Mouse (Mus musculus): ENCODE measurements around the gene Elk3.

The Elk3 gene

DNA sequence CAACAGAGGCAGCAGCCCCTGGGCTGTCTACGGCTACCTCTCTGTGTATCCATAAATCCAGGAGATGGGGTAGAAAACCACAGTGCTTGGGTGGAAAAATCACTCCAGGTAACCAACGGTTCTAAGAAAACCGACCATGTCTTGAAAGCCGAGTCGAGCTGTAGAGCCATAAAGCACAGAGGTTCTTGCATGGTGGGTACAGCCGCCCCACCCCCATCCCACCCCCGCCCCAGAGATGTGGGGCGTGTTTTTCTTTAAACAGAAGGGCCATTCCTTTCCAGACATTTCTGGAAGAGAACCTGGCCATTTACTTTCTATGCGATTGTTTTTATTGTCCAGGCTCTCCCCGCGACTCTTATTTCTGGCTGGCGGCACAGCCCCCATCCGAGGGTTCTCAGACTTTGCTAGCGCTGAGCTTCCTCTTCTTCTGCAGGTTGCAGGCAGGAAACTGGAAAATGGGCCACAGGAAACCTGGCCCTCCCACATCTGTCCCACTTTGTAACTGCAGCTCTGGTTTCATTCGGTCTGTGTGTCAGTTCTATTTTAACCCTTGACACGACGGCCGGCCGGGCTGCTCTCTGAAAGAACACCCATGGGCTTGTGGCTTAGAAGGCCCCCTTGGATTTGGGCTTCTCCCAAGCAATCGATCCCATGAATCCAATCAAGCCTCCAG lies 16.3 kb downstream of the Elk3 start:
- DNase-seq (ENCODE audit: low read depth, low spot score), result no peak

DNA sequence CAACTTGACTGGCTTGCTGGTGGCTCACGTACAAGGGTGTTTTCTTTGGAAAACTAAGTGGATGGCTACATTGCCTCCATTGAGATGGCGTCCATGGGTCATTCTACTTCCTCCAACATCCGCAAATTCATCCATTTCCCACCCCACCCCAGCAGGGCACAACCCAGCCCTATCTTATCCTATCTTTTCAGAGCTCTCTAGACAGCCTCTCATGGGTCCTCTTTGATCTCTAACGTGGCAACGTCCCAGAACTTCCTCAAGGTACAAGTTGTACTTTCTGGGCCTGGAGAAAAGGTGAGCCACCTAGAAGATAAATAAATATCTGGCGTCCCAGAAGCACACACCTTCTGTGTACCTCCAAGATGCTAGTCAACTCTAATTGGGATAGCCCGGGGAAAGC lies 17.3 kb downstream of the Elk3 start:
- no peak for DNase-seq (ENCODE audit: low read depth, low spot score)

DNA sequence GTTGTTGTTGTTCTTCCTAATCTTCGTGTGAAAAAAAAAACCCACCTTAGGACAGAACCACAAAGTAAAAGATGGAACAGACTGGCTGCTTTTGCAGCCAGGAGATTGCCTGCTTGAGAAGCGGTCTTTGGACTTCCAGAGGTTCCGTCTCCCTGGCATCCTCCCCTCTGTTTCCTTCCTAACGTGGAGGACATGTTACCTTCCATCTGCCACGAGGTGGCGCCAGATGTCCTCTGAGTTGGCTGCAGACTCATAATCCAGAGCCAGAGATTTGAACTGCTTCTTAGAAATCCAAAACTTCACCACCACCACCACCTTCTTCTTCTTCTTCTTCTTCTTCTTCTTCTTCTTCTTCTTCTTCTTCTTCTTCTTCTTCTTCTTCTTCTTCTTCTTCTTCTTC lies 19.1 kb downstream of the Elk3 start:
- peak; percentile 65 for DNase-seq (ENCODE audit: low read depth, low spot score)

DNA sequence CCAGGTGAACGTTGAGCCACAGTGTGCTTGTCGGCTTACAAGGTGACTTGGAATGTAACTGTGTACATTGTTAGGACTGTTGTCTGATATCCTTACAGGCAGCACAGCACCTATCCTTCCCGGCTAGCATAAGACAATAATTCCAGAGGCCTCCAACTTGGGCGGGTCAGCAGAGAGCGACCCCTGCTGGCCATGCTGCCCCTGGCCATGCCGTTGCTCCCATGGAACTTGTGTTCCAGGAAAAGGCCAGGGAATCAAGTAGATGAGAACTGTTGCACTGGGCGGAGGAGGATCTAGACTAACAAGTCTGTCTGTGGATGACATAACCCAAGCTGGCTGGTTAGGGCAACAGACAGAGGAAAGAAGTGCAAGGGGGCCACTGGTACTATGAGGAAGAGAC lies 19.6 kb downstream of the Elk3 start:
- no peak for DNase-seq (ENCODE audit: low read depth, low spot score)

DNA sequence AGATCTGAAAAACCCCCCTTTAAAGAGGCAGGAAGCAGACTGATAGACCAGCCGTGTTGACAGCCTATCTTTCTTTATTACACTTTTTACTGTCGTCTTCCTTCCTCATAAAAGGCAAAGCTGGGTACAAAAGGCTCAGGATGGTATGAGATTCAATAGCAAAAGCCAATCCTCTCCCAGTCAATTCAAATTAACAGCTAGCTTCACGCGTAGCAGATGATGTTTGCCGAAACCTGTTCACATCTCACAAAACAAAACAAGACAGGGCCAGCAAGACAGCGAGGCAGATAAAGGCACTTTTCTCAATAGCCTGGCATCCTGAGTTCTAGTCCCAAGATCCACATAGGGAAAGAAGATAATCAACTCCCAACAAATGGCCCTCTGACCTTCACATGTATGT lies 21.5 kb downstream of the Elk3 start:
- no peak for DNase-seq (ENCODE audit: low read depth, low spot score)

DNA sequence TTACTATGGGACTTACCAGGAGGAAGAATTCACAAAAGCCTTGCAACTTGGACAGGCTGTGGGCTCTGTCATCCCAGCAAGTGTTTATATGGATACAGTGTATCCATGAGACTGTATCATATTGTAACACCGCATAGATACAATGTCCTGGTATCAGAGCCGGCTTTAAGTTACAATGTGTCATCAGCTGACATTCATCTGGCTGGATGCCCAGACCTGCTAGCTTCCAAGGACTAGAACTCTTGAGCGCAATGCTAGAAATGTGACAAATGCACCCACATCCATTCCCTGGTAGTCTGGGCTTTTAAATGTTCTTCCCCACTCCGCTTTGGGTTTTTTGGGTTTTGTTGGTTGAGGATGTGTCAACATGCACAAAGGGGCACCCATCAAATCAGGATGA lies 22.6 kb downstream of the Elk3 start:
- DNase-seq (ENCODE audit: low read depth, low spot score), result no peak

DNA sequence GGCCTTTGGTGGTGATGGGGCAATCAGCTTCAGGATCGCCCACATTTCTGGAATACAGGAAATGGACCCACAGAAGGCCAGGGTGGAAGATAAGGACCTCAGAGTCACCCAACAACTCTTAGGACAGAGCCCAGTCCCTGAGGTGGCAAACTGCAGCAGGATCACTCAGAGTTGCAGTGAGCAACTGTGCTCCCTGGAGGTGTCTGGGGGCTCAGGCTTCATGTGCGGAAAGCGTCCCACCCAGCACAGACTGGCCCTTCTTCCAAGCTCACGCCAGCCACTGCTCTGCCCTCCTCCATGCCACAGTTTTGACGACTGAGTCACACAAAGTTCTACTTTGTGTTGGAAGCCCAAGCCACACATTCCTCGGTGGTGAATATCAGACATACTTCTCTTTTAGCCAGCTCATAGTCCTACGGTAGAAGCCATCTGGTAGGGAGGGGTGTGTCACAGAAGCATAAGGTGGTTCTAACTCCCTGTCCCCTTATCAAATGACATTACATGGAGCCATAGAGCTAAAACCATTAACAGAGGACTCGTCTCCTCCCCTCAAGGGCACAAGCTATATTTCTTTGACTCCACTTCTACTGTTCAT lies 23.3 kb downstream of the Elk3 start:
- DNase-seq (ENCODE audit: low read depth, low spot score), result no peak

DNA sequence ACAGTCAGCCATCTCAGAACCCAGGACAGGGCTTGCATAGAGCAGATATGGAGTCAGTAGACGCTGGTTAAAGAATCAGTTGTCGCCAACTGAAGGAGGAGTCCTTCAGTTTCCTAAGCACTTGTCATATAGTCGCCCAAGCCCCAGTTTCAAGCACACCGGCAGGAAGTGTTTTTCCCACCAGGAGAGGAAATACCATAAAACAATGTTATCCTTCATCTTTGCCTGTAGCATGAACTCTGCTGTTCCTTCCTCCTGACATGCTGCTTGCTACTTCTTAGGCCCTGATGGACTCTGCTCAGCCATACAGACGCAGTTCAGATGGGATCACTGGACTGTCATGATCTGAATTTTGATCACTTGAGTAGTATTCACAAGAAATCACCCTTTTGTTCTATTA lies 25.4 kb downstream of the Elk3 start:
- DNase-seq (ENCODE audit: low read depth, low spot score), result no peak

DNA sequence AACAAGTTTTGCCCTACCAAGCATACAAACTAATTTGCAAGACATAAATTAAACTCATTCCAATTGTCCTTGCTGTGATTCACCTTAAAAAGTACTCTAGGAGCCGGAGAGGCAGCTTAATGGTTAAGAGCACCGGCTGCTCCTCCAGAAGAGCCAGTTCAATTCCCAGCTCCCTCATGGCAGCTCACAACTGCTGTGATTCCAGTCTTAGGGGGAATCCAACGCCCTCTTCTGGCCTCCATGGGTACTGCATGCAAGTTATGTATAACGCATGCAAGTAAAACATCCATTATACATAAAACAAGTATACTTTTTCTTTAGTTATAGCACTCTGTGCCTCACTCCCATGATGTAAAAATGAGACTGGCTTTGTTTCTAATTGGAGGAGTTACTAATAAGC lies 27.7 kb downstream of the Elk3 start:
- no peak for DNase-seq (ENCODE audit: low read depth, low spot score)

DNA sequence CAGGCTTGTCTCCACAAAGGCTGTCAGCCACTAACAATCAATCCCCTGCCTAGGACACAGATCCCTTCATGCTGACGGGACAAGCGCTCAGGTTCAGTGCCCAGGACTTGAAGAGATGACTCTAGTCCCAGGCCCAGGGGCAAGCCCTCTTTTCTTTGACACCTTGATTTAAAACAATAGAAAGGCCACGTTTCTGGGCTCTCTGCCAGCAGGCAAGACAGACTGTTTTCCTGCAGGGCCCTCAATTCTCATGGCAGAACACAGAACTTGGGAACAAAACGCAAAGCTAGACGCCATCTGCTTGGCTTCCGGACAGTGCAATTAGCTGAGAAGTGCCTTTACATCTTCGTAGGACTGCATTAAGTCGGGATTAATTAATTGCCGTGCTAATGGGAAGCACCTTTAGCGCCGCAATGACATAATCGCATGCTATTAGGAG lies 28.4 kb downstream of the Elk3 start:
- DNase-seq (ENCODE audit: low read depth, low spot score), result no peak

DNA sequence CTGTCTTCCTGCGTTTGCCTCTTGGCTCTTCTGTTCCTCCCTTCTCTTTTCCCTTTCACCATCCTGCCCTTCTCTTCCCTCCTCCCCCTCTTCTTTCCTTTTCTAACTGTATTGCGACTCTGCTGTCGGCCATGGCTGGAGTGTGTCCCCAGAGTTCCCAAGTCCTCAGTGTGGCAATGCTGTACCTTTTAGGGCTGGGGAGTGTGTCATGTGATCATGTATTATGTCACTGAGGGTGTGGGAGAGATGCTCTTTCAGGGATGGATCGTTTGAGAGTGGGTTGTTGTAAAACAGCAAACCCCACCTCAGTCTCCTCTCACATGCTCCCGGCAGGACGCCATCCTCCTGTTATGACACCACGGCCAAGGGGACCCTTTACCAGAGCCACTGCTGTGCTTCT lies 29.8 kb downstream of the Elk3 start:
- DNase-seq (ENCODE audit: low read depth, low spot score), result no peak

DNA sequence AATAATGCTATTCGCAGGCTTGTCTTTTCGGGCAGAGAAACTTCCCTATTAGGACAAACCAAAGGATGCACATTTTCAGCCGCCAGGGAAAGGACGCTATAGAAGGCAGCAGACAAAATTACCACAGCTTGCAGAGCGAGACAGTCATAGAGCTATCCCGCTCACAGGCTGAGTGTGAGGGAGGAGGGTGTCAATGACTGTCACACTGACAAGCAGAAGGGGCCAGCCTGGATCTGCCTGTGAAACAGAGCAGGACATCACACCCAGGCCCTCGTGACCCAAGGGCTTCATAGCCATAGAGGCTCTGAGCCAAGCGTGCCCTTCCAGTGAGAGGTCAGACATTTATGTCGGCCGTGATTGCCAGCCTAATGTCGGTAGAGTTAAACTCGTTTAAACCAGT lies 30.3 kb downstream of the Elk3 start:
- no peak for DNase-seq (ENCODE audit: low read depth, low spot score)

DNA sequence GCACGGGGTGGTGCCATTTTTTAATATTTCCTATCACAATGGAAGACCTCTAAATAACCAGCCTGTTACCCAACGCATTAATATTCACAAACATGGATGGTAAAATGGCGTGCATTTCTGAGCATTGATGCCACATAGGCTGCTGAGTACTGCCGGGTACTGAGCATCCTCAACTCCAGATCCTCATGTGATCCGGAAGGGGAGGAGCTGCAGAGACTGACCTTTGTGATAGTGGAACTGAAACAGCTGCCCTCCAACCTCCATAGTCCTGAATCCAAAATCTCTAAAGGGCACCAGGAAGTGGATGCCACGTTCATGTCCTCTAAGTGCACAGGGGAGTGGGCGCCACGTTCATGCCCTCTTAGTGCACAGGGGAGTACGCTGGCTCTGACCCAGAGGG lies 31.9 kb downstream of the Elk3 start:
- DNase-seq (ENCODE audit: low read depth, low spot score), result no peak

DNA sequence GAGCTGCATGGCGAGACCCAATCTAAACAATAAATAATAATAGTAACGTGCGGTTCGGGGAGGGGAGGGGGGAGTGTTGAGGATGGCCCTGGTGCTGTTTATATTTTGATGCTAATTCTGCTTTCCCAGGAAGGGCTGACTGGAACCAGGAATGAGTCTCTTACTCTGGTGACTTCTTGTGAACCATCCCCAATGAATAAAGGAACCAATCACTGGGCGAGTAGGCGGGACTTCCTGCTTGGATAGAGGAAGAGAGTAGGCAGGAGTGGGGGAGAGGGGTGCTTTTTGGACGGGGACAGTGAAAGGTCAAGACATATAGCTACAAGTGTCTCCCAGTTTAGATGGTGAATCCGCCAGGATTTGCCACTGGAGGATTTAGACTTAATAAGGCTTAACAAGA lies 32.6 kb downstream of the Elk3 start:
- no peak for DNase-seq (ENCODE audit: low read depth, low spot score)

DNA sequence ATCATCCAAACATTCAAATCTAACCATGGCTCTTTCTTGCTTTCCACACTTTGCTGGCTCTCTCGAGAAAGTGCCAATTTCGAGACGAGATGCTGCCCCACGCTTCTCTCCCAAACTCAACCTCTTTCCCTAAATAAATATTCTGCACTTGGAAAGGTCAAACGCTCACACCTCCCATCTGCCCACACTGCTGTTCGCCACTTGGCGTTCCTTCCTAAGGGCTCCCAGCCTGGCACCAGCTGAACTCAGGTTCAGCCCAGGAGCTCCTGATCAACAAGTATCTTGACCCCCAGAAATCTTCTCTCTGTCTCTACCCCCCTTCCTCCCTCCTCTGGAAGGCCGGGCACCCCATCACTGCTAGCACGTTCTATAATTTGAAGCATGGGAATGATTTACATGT lies 34.1 kb downstream of the Elk3 start:
- DNase-seq (ENCODE audit: low read depth, low spot score), result no peak

DNA sequence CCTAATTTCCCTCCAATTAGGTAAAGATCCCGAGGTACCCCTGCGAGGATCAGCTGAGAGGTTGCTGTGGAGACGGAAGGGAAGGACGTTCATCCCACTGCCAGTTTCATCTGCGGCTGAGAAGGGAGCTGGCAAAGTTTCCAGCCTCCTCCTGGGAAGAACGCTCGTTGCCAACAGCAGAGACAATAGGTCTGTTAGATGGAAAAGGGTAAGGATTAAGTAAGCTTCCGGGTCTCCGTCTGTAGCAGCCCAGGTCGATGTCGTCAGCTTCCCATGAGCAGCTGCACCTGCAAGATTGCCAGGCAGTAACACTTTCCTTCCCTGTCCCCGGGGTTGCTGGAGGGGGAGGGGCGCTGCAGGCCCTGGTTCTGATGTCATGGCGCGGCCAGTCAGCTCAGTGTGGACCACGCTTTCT lies 34.6 kb downstream of the Elk3 start:
- no peak for DNase-seq (ENCODE audit: low read depth, low spot score)

DNA sequence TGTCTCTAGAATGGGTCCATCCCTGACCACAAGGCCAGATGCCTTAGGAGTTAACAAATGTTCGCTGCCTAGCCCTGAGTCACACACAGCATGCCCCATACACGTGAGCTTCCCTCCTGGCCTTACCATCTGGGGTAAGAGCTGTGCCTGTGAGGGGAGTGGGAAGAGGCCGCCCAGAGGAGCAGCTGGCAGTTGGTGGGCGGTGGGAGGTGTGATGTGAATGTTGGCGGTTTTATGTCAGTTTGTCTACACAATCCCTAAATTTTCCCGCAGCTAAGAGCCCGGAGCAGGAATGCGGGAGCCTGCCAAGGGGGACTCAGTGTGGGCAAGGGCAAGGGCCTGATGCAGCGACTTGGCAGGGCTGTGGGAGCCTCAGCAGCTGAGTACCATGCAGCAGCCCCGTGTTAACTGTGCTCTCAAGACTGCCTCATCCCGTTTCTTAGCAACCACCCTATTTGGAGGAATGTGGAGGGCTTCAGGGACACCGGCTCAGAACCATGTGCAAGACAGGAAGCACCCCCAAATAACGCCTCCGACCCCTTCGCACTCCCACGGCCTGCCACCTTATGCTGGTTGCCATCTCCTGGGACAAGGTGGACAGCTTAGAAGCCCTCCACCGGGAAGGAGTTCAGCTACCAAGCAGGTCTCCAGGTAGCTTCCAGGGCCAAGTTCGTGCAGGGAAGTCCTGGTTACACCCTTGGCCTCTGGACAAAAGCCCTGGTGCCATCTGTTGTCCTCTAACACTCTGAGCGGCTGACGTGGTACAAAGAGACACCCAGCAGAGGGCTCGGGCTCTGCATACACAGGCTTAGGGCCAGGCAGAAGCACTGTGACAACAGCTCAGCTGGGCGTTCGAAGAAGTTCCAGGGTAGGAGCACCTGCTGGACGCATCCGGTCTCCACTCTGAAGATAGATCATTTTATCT lies 35.5 kb downstream of the Elk3 start:
- no peak for DNase-seq (ENCODE audit: low read depth, low spot score)

DNA sequence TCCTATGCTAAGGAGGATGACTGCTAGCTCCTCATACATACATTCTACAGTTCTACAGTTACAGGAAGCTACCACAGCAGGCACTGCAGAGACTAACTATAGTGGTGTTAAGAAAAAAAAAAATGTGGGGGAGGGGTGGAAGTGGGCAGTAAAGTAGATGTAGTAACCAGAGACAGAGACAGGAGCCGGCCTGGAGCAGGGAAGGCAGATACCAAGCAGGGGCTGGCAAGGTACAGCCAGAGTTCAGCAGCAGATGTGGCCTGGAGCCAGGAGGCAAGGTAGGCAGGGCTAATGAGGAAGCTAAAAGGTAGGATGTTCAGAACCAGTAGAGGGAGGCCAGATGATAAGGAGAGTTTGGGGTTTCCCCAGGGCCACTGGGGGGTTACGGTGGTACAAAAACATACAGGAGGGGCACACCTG lies 36.6 kb downstream of the Elk3 start:
- DNase-seq (ENCODE audit: low read depth, low spot score), result no peak

DNA sequence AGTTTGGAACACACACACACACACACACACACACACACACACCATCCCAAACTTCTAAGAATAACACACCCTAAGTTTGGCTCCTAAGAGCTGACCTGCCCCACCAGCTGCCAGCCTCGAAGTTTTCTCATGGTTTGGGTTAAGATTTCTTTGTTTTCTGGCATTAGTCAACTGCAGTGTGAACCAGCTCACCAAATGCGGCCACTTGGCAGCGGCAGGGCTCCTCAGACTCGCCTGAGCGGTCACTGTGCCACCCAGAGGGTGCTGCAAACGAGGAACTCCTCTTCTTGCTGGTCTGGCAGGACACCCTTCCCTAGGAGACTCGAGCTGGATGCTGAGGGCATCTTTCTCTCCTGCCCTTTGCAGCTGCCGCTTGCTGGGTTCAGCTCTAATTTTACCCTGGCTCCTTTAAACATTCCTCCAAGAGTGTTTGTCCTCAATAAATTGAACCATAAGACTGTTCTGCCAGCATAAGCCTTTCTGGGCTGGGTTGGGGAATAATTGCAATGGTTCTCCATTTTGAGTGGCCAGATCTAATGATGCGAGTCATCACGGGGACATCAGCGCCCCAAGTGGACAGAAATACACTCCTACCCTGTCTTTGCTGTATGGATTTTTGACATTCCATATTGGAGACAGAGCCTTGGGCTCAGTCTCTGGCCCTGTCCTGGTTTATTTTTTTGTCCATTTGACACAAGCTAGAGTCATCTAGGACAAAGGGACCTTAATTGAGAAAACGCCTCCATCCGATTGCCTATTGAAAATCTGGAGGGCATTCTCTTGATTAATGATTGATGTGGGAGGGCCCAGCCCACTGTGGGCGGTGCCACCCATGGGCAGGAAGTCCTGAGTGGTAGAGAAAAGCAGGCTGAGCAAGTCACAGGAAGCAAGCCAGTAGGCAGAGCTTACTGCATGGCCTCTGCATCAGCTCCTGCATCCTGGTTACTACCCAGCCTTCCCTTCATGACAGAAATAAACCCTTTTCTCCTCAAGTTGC lies 37.7 kb downstream of the Elk3 start:
- DNase-seq (ENCODE audit: low read depth, low spot score), result no peak

DNA sequence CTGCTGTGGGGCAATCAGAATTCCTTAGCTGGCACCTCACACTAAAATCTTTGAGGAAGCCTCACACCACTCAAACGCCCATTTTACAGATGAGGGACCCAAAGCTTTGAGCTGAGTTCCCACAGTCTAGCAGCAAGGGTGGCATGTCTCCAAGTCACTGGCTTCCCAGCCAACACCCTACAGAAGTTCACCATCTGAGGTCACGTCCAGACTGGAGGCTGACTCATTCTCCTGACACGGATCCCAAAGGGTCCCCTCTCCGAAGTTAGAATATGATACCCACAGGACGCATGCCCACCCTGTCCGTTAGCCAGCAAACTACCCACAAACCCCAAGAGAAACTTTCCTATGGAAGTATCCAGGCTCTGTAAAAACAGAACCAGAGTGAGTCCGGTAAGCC lies 39.1 kb downstream of the Elk3 start:
- DNase-seq (ENCODE audit: low read depth, low spot score), result no peak

DNA sequence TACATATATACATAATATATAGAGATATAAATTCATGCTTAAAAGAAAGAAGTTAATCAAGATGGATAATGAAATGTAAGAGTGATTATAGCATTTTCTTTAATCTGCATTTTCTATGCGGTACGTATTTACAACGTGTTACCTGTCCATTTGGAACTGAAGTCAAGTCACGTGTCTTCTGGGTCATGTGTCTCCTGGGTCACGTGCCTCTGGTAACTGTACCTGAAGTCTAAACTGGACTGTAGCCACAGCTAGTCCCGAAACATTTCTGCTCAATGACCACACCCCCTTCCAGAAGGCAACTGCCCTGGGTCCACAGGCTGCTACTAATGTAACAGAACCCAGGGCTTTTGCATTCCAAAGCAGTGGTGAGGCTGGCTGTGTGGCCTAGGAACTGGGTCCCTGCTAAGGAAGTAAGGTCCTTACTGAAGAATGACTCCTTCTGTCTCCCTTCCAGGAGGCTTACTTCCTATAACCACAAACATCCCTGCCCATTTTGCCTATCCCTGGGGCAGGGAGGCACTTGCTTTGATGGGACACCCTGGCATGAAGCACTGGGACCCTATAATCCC lies 40.0 kb downstream of the Elk3 start:
- DNase-seq (ENCODE audit: low read depth, low spot score), result no peak
